Mouse (Mus musculus): ENCODE measurements around the gene Lilr4b.
"Not testable (repeated sequence)": the region's sequence is repeated elsewhere in the genome, so short reads cannot be mapped to it uniquely, and the experiment has no call there.

- not testable (repeated sequence) for TF ChIP-seq CTCF, EP300 (IDR thresholded peaks at IDR 0.05; ENCODE audit: low read depth)
These were observed 16.6 kb upstream of the Lilr4b start for GRCm38 (mm10) chr10:51463800-51464199.

Measured in heart, postnatal 0 days (tissue).